Mouse (Mus musculus) liver, embryonic 11.5 days (tissue): ENCODE data around the gene Top3a. TPM values are rescaled to one million over a fixed set of nuclear protein-coding genes. Genes with fewer than 3 reads are reported as not detected.

Source experiments
- ATAC-seq: fragments of 200-750 bp; cut with Nextera tagmentation; replicated peaks from 2 replicates; pipeline ENCODE4 v1.8.0; 2017; ENCODE audit warnings: moderate number of reproducible peaks, mild to moderate bottlenecking, moderate TSS enrichment, moderate library complexity; ENCODE audit not compliant: low FRiP score
- DNase-seq: peaks from one replicate; pipeline ENCODE4 v3.0.0-alpha.2; 2017; ENCODE audit warnings: low spot score
- H3K27ac ChIP-seq: fragments of 300-500 bp; sonication (generic); 2 replicates; pipeline ENCODE4 v1.5.1; 2014; ENCODE audit warnings: mild to moderate bottlenecking, low read depth, low read length, control low read depth
- H3K27me3 ChIP-seq: fragments of 300-500 bp; sonication (generic); replicated peaks from 2 replicates; pipeline ENCODE4 v1.6.1; 2014; ENCODE audit warnings: low read length, mixed read lengths; ENCODE audit not compliant: control insufficient read depth, insufficient read depth
- H3K36me3 ChIP-seq: fragments of 300-500 bp; sonication (generic); 2 replicates; pipeline ENCODE4 v1.6.1; 2014; ENCODE audit warnings: mild to moderate bottlenecking, low read length, moderate library complexity, mixed read lengths; ENCODE audit not compliant: control insufficient read depth, insufficient read depth
- H3K4me1 ChIP-seq: fragments of 300-500 bp; sonication (generic); replicated peaks from 2 replicates; pipeline ENCODE4 v1.6.1; 2014; ENCODE audit warnings: low read length, mixed read lengths; ENCODE audit not compliant: control insufficient read depth, insufficient read depth
- H3K4me2 ChIP-seq: fragments of 300-500 bp; sonication (generic); 2 replicates; pipeline ENCODE4 v1.6.1; 2014; ENCODE audit warnings: mild to moderate bottlenecking, control low read depth, moderate library complexity
- H3K4me3 ChIP-seq: fragments of 300-500 bp; sonication (generic); 2 replicates; pipeline ENCODE4 v1.5.1; 2014; ENCODE audit warnings: low read depth, low read length, control low read depth
- H3K9ac ChIP-seq: fragments of 300-500 bp; sonication (generic); 2 replicates; pipeline ENCODE4 v1.6.1; 2014; ENCODE audit warnings: low read depth, low read length, control low read depth
- H3K9me3 ChIP-seq: fragments of 300-500 bp; sonication (generic); 2 replicates; pipeline ENCODE4 v1.6.1; 2016; ENCODE audit warnings: low read length, inconsistent platforms, mixed read lengths; ENCODE audit not compliant: control insufficient read depth
- WGBS: fragments of 180-500 bp; shearing (Covaris S2); extraction: QIAGEN DNeasy Blood & Tissue Kit; methylation state at CpG from one replicate; pipeline ENCODE4 v1.1.7; 2014; 5-methylcytosine and 5-hydroxymethylcytosine counted together
- microRNA-seq: library from miRNA; unstranded; fragments of <30 nt; microRNA quantifications from one replicate; pipeline ENCODE4, GENCODE M21; 2017; ENCODE audit warnings: borderline number of aligned reads
- polyA plus RNA-seq: library from polyadenylated mRNA; unstranded; fragments of >200 nt; fragmentation: Nextera tagmentation; extraction: Ambion mirVana; gene quantifications from 2 replicates; pipeline ENCODE4 v1.2.1, GENCODE M21; 2014

Top3a gene
- polyA plus RNA-seq, 1 experiment from 2014 or later, result 16.2 TPM

GRCm38 (mm10) chr11:60696165-60696564 lies 81.0 kb downstream of the Top3a start:
- no peak overlapping the region for H3K9ac ChIP-seq
- H3K4me1 ChIP-seq, result peaks cover 15% of the 10 kb centered on the region
- H3K27me3 ChIP-seq, result no peaks in the 10 kb centered on the region
- H3K4me2 ChIP-seq, result no peak overlapping the region
- DNase-seq (no peak), ATAC-seq (no peak)
- H3K36me3 ChIP-seq, result no peaks in the 10 kb centered on the region
- H3K9me3 ChIP-seq, result no peaks in the 10 kb centered on the region
- H3K27ac ChIP-seq, result no peak overlapping the region
- H3K4me3 ChIP-seq, result no peak overlapping the region
- 62% methylated on average over 1 of the region's 1 CpGs for WGBS

Small RNAs within 50 kb of the gene (microRNA-seq; reads per million reads assigned to microRNA genes)
- gene Mir5100, result 1.4 reads per million

Other genes starting within 250 kb of the Top3a start
- gene Alkbh5, start 241.0 kb downstream of the Top3a start, polyA plus RNA-seq, result 37.7 and 38.5 TPM in 2 replicates
- gene Llgl1, start 77.6 kb downstream of the Top3a start, polyA plus RNA-seq, result 35.6 and 35.9 TPM in 2 replicates
- gene Flii, start 50.1 kb downstream of the Top3a start, polyA plus RNA-seq, result 61.3 and 69.2 TPM in 2 replicates
- 8.0 and 8.9 TPM in 2 replicates for gene Mief2, start 49.0 kb downstream of the Top3a start, polyA plus RNA-seq
- 7.7 and 7.8 TPM in 2 replicates for gene Smcr8, start 159 bp upstream of the Top3a start, polyA plus RNA-seq
- gene Shmt1, start 34.4 kb upstream of the Top3a start, polyA plus RNA-seq, result 93.5 and 101 TPM in 2 replicates
- 40.3 and 42.7 TPM in 2 replicates for gene Dhrs7b, start 53.3 kb upstream of the Top3a start, polyA plus RNA-seq
- gene Tmem11, start 101.9 kb upstream of the Top3a start, polyA plus RNA-seq, result 63.8 and 64.1 TPM in 2 replicates
- gene Natd1, start 137.4 kb upstream of the Top3a start, polyA plus RNA-seq, result 11.2 and 13.3 TPM in 2 replicates
- 132 and 136 TPM in 2 replicates for gene Map2k3, start 154.7 kb upstream of the Top3a start, polyA plus RNA-seq
- not detected in 2 replicates for gene Kcnj12, start 245.2 kb upstream of the Top3a start, polyA plus RNA-seq